Mouse (Mus musculus): ENCODE measurements around the gene Polr3e. TPM values are rescaled to one million over a fixed set of nuclear protein-coding genes. Genes with fewer than 3 reads are reported as not detected.

The Polr3e gene
- total and polyA plus RNA-seq, 3 experiments = 22.3 to 38.1 (median 33.6) TPM

GRCm38 (mm10) chr7:120869883-120870282 lies 47.7 kb upstream of the Polr3e start:
- Histone ChIP-seq H3K9me3 (replicated peaks; ENCODE audit: low read length) (no peaks in the 10 kb centered on the region), H3K79me2 (replicated peaks; ENCODE audit: control insufficient read depth, extremely low read depth, insufficient read depth, poor library complexity, severe bottlenecking) (no peaks in the 10 kb centered on the region), H3K27me3 (replicated peaks) (no peaks in the 10 kb centered on the region), H3K4me1 (ENCODE audit: control insufficient read depth in 1 of 2, insufficient read depth in 2 of 2) (peaks cover 7 to 38% of the 10 kb centered on the region in 2 experiments; a peak in 3 of 4 replicates), H3K9ac (ENCODE audit: insufficient read depth, low read depth) (no peak overlapping the region), H3K36me3 (replicated peaks in 1 of 2; ENCODE audit: control insufficient read depth in 1 of 2, insufficient read depth in 1 of 2, low read length in 1 of 2) (peaks cover 0 to 11% of the 10 kb centered on the region in 2 experiments), H3K4me2 (ENCODE audit: insufficient read depth, low read depth, poor library complexity, severe bottlenecking) (no peak overlapping the region), H3K27ac (ENCODE audit: insufficient read depth, low read depth) (no peak overlapping the region), H3K4me3 (replicated peaks in 1 of 3; ENCODE audit: low read depth in 2 of 3, low read length in 2 of 3, poor library complexity in 1 of 3) (no peak overlapping the region)
- dilution Hi-C loops (cut with MboI; ENCODE audit: extremely low pct_ligation_motif_present, extremely low pct_unique_long_range_greater_than_20kb, low sequenced_read_pairs) = no loop called here
- TF ChIP-seq RAD21 (IDR thresholded peaks at IDR 0.05; ENCODE audit: low read depth, low read length) (no peak), JUN (IDR thresholded peaks at IDR 0.05; ENCODE audit: insufficient read depth, low read depth, low read length) (no peak), ZNF384 (IDR thresholded peaks at IDR 0.05; ENCODE audit: low read depth, low read length) (no peak), UBTF (IDR thresholded peaks at IDR 0.05; ENCODE audit: low read depth, low read length) (no peak), CTCF (conservative IDR thresholded peaks at IDR 0.05 in 1 of 2, IDR thresholded peaks at IDR 0.05 in 1 of 2; ENCODE audit: low read depth in 2 of 2, low read length in 2 of 2) (no peak), MXI1 (IDR thresholded peaks at IDR 0.05; ENCODE audit: low read depth, low read length) (no peak), KAT2A (IDR thresholded peaks at IDR 0.05; ENCODE audit: insufficient replicate concordance, low read length) (no peak), ZC3H11A (IDR thresholded peaks at IDR 0.05; ENCODE audit: low read depth, low read length) (no peak), ELF1 (IDR thresholded peaks at IDR 0.05; ENCODE audit: low read depth, low read length) (no peak), SIN3A (IDR thresholded peaks at IDR 0.05; ENCODE audit: low read length) (no peak), GABPA (IDR thresholded peaks at IDR 0.05; ENCODE audit: insufficient replicate concordance, low read depth, low read length) (no peak), IRF4 (IDR thresholded peaks at IDR 0.05; ENCODE audit: low read depth, low read length) (no peak), MAFK (IDR thresholded peaks at IDR 0.05; ENCODE audit: insufficient replicate concordance, low read length) (no peak), RCOR1 (conservative IDR thresholded peaks at IDR 0.05; ENCODE audit: low read depth, low read length) (no peak)
- no peak for DNase-seq (ENCODE audit: extremely low read depth)
- in situ Hi-C loops (cut with MboI; ENCODE audit: low pct_ligation_motif_present, low pct_unique_long_range_greater_than_20kb, low sequenced_read_pairs) = no loop called here

GRCm38 (mm10) chr7:120870431-120871008 lies 47.0 kb upstream of the Polr3e start:
- H3K27ac ChIP-seq (ENCODE audit: insufficient read depth, low read depth) = no peak overlapping the region
- H3K79me2 ChIP-seq (replicated peaks; ENCODE audit: control insufficient read depth, extremely low read depth, insufficient read depth, poor library complexity, severe bottlenecking) = no peaks in the 10 kb centered on the region
- no peak overlapping the region for H3K9ac ChIP-seq (ENCODE audit: insufficient read depth, low read depth)
- H3K4me3 ChIP-seq (replicated peaks in 1 of 3; ENCODE audit: low read depth in 2 of 3, low read length in 2 of 3, poor library complexity in 1 of 3) = no peak overlapping the region
- H3K9me3 ChIP-seq (replicated peaks; ENCODE audit: low read length) = no peaks in the 10 kb centered on the region
- H3K4me2 ChIP-seq (ENCODE audit: insufficient read depth, low read depth, poor library complexity, severe bottlenecking) = no peak overlapping the region
- H3K36me3 ChIP-seq (replicated peaks in 1 of 2; ENCODE audit: control insufficient read depth in 1 of 2, insufficient read depth in 1 of 2, low read length in 1 of 2) = peaks cover 0 to 12% of the 10 kb centered on the region in 2 experiments
- no peak for DNase-seq (ENCODE audit: extremely low read depth)
- in situ Hi-C loops (cut with MboI; ENCODE audit: low pct_ligation_motif_present, low pct_unique_long_range_greater_than_20kb, low sequenced_read_pairs) (no loop called here), dilution Hi-C loops (cut with MboI; ENCODE audit: extremely low pct_ligation_motif_present, extremely low pct_unique_long_range_greater_than_20kb, low sequenced_read_pairs) (no loop called here)
- H3K4me1 ChIP-seq (ENCODE audit: control insufficient read depth in 1 of 2, insufficient read depth in 2 of 2) = peaks cover 5 to 32% of the 10 kb centered on the region in 2 experiments; a peak in 3 of 4 replicates
- no peaks in the 10 kb centered on the region for H3K27me3 ChIP-seq (replicated peaks)
- no peak for TF ChIP-seq ZNF384 (IDR thresholded peaks at IDR 0.05; ENCODE audit: low read depth, low read length)
- no peak for TF ChIP-seq JUN (IDR thresholded peaks at IDR 0.05; ENCODE audit: insufficient read depth, low read depth, low read length)
- no peak for TF ChIP-seq USF1 (IDR thresholded peaks at IDR 0.05; ENCODE audit: low read depth, low read length)
- TF ChIP-seq ZKSCAN1 (IDR thresholded peaks at IDR 0.05; ENCODE audit: borderline replicate concordance, low read depth, low read length) = no peak
- TF ChIP-seq NELFE (IDR thresholded peaks at IDR 0.05; ENCODE audit: low read depth, low read length) = no peak
- no peak for TF ChIP-seq IRF4 (IDR thresholded peaks at IDR 0.05; ENCODE audit: low read depth, low read length)
- no peak for TF ChIP-seq ZC3H11A (IDR thresholded peaks at IDR 0.05; ENCODE audit: low read depth, low read length)
- no peak for TF ChIP-seq BHLHE40 (IDR thresholded peaks at IDR 0.05; ENCODE audit: low read depth, low read length)
- TF ChIP-seq NRF1 (IDR thresholded peaks at IDR 0.05; ENCODE audit: low read depth, low read length) = no peak
- no peak for TF ChIP-seq USF2 (conservative IDR thresholded peaks at IDR 0.05; ENCODE audit: low read depth, low read length)
- no peak for TF ChIP-seq POLR2A (IDR thresholded peaks at IDR 0.05; ENCODE audit: low read depth, low read length)
- no peak for TF ChIP-seq MXI1 (IDR thresholded peaks at IDR 0.05; ENCODE audit: low read depth, low read length)
